Mouse (Mus musculus) ES-Bruce4 (cell line): ENCODE data around the gene Rnase12. TPM values are rescaled to one million over a fixed set of nuclear protein-coding genes. Genes with fewer than 3 reads are reported as not detected.
A peak's percentile ranks its signal among the peaks of the same experiment; 100 is the strongest.

Experiments
- H3K27ac ChIP-seq: 2 replicates; pipeline ENCODE4 v1.5.1; 2012; ENCODE audit warnings: low read length, inconsistent platforms; ENCODE audit not compliant: insufficient read depth
- H3K27me3 ChIP-seq: 2 replicates; pipeline ENCODE4 v1.6.1; 2012; ENCODE audit warnings: mild to moderate bottlenecking, low read length, inconsistent platforms; ENCODE audit not compliant: control insufficient read depth, poor library complexity, insufficient read depth, severe bottlenecking
- H3K36me3 ChIP-seq: 2 replicates; pipeline ENCODE4 v1.6.1; 2012; ENCODE audit warnings: inconsistent platforms, mild to moderate bottlenecking, low read length, moderate library complexity; ENCODE audit not compliant: control insufficient read depth, poor library complexity, insufficient read depth, severe bottlenecking
- H3K4me1 ChIP-seq: one replicate; pipeline ENCODE4 v1.8.1; 2011; ENCODE audit warnings: low read length; ENCODE audit not compliant: control insufficient read depth, insufficient read depth
- H3K4me3 ChIP-seq: 2 replicates; pipeline ENCODE4 v1.5.1; 2011; ENCODE audit warnings: low read depth, mild to moderate bottlenecking, low read length
- H3K9ac ChIP-seq: 2 replicates; pipeline ENCODE4 v1.6.1; 2012; ENCODE audit warnings: low read depth, mild to moderate bottlenecking, inconsistent platforms; ENCODE audit not compliant: poor library complexity, severe bottlenecking
- H3K9me3 ChIP-seq: replicated peaks from 2 replicates; pipeline ENCODE4 v1.6.1; 2012; ENCODE audit warnings: mild to moderate bottlenecking, low read length, inconsistent platforms; ENCODE audit not compliant: control insufficient read depth, poor library complexity, insufficient read depth, severe bottlenecking
- CTCF ChIP-seq: IDR thresholded peaks from one replicate; pipeline ENCODE4 v1.8.1; 2011; ENCODE audit warnings: low read depth, low read length
- EP300 ChIP-seq: IDR thresholded peaks from 2 replicates; pipeline ENCODE4 v1.6.1; 2011; ENCODE audit warnings: low read depth, low read length; ENCODE audit not compliant: insufficient read depth
- POLR2A ChIP-seq: IDR thresholded peaks from one replicate; pipeline ENCODE4 v1.8.1; 2011; ENCODE audit warnings: low read length; ENCODE audit not compliant: insufficient read depth
- polyA plus RNA-seq: library from polyadenylated mRNA; stranded (reverse); fragments of >200 nt; gene quantifications from 2 replicates; pipeline ENCODE4 v1.2.4, GENCODE M21; 2011; ENCODE audit warnings: low read depth; ENCODE audit not compliant: missing spikeins, insufficient read depth, insufficient read length

Gene Rnase12
- not detected in 2 replicates for polyA plus RNA-seq

DNA sequence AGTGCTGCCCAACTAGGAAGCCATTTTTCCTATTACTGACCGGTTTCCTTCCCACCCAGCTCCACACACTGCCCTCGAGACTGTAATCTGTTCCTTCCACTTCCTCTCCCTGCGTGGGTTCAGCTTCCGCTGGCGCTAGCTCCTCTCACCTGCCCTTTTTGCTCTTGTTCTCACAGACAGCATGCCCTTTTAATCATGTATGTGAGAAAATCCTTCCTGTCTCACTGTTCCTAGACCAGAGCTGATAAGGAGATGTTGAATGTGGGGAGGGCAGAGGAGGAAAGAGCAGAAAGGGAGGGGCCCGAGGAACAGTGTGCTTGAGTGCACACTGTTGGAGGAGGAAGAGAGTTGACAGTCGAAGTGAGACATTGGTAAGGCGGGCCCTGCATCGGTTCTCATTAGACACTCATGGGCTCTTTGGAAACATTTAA is at the start of gene Rnase12:
TSS of gene Rnase12 (minus strand) at position 261 of the 431 bp plus-strand sequence.
- Histone ChIP-seq H3K27ac (no peak within 1 kb of the TSS), H3K9ac (no peak within 1 kb of the TSS), H3K4me3 (no peak within 1 kb of the TSS), H3K9me3 (no peaks in the 10 kb centered on the region), H3K4me1 (peaks cover 3% of the 10 kb centered on the region), H3K27me3 (no peaks in the 10 kb centered on the region), H3K36me3 (no peaks in the 10 kb centered on the region)
- no peak for TF ChIP-seq POLR2A
- TF ChIP-seq CTCF: no peak
- no peak for TF ChIP-seq EP300

DNA sequence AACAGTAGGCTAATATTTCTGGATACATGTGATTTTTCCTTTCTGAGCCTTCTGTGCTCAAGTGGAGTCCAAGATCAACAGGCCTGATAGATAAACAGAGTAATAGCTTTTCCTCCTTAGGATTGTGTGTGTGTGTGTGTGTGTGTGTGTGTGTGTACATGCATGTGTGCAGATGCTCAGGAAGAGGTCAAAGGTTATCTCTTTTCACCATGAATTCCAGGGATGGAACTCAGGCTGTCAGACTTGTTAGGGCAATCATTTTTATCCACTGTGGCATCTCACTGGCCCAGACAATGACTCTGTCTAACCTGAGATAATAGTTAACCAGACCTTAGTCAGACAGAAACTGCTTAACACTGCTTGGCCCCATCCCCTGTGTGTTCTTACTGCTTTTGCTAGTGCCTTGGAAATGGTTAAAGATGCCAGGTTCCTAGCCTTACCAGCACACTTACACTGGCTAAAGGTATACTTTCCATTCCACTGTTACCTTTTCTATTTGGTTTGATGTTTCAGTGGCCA is 49.0 kb upstream of the Rnase12 start:
- H3K36me3 ChIP-seq: no peaks in the 10 kb centered on the region
- H3K27ac ChIP-seq: no peak overlapping the region
- TF ChIP-seq CTCF (no peak), EP300 (no peak), POLR2A (no peak)
- H3K9ac ChIP-seq: no peak overlapping the region
- no peaks in the 10 kb centered on the region for H3K27me3 ChIP-seq
- no peak overlapping the region for H3K4me3 ChIP-seq
- no peaks in the 10 kb centered on the region for H3K4me1 ChIP-seq
- H3K9me3 ChIP-seq: no peaks in the 10 kb centered on the region

DNA sequence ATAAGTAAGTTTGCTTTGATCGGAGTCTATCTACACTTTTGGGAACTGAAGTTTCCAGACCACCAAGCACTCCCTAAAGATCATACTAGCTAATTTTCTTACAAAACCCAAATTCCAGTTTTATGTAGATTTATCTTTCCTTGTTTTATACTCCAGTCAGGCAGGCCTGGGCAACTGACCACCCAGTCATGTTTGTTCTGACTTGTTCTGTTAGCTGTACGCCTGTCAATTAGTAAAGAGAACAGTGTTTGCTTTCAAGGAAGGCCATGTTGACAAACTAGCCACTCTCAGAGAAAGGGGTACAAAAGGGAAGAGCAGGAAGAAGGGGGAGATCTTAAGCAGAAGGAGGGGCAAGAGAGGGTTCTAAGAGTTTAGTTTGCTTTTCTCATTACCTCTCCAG is 46.9 kb upstream of the Rnase12 start:
- no peak overlapping the region for H3K27ac ChIP-seq
- no peaks in the 10 kb centered on the region for H3K9me3 ChIP-seq
- no peak for TF ChIP-seq EP300
- TF ChIP-seq POLR2A: no peak
- TF ChIP-seq CTCF: no peak

DNA sequence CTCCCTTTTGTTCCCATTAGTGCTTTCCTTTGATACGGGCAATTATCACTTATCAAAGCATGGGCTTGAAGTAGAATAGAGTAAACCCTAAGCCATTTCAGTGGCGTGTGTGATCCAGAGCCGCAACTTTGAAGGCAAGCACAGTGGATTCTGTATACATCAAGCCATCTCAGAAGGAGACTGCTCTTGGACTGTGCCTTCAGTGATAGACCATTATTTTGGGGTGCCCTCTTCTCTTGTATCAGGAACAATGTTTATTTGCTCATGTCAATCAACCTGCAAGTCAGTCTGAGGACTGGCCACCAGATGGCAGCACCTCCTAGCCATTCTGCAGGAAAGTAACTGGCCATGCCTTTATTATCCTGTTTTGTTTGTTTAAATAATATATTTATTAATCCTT is 45.8 kb upstream of the Rnase12 start:
- no peaks in the 10 kb centered on the region for H3K9me3 ChIP-seq
- no peak overlapping the region for H3K27ac ChIP-seq
- TF ChIP-seq POLR2A (no peak), CTCF (peak; percentile 76)
- no peaks in the 10 kb centered on the region for H3K4me1 ChIP-seq
- H3K9ac ChIP-seq: no peak overlapping the region
- no peaks in the 10 kb centered on the region for H3K27me3 ChIP-seq
- H3K36me3 ChIP-seq: no peaks in the 10 kb centered on the region
- H3K4me3 ChIP-seq: no peak overlapping the region

More for the DNA sequence above, 46.9 kb upstream of the Rnase12 start:
- Histone ChIP-seq H3K4me3 (no peak overlapping the region), H3K36me3 (no peaks in the 10 kb centered on the region), H3K27me3 (no peaks in the 10 kb centered on the region), H3K9ac (no peak overlapping the region), H3K4me1 (no peaks in the 10 kb centered on the region)

DNA sequence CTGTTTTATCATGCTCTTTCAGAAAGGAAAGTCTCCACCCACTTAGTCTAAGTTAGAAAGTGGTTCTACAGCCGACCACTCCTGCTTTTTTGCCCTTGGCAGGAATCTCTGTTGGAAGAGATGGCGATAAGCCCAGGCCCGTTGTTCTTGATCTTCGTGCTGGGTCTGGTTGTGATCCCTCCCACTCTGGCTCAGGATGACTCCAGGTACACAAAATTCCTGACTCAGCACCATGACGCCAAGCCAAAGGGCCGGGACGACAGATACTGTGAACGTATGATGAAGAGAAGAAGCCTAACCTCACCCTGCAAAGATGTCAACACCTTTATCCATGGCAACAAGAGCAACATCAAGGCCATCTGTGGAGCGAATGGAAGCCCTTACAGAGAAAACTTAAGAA is 43.8 kb upstream of the Rnase12 start:
- H3K4me3 ChIP-seq: no peak overlapping the region
- H3K27me3 ChIP-seq: no peaks in the 10 kb centered on the region
- no peaks in the 10 kb centered on the region for H3K36me3 ChIP-seq
- TF ChIP-seq POLR2A (no peak), EP300 (no peak), CTCF (no peak)
- no peak overlapping the region for H3K9ac ChIP-seq
- H3K27ac ChIP-seq: no peak overlapping the region
- no peaks in the 10 kb centered on the region for H3K4me1 ChIP-seq
- no peaks in the 10 kb centered on the region for H3K9me3 ChIP-seq

DNA sequence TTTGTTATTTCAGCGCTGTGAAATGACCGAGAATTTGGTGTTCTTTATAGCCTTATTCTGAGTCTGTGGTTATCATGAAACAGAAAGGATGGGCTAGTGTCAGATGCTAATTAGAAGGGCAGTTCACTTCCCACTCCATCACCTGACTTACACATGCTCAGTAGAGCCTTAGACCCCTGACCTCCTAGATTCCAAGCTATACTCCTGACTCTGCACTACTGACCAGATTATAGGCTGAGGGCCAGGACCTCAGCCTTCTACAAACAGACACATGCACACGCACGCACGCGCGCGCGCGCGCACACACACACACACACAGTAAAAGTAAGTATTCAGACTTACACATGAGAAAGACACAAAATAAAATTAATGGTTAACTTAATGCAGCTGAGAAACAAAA is 41.5 kb upstream of the Rnase12 start:
- H3K9ac ChIP-seq: no peak overlapping the region
- H3K4me1 ChIP-seq: no peaks in the 10 kb centered on the region
- H3K27ac ChIP-seq: no peak overlapping the region
- H3K27me3 ChIP-seq: no peaks in the 10 kb centered on the region
- no peaks in the 10 kb centered on the region for H3K9me3 ChIP-seq
- no peak overlapping the region for H3K4me3 ChIP-seq
- TF ChIP-seq CTCF (no peak), POLR2A (no peak), EP300 (no peak)
- no peaks in the 10 kb centered on the region for H3K36me3 ChIP-seq
